Mouse (Mus musculus): ENCODE measurements around the gene 9230112D13Rik. TPM values are rescaled to one million over a fixed set of nuclear protein-coding genes. Genes with fewer than 3 reads are reported as not detected.
A peak's percentile ranks its signal among the peaks of the same experiment; 100 is the strongest.

Gene 9230112D13Rik
- total and polyA plus RNA-seq, 3 experiments: 1.6 to 1.9 (median 1.7) TPM

- TF ChIP-seq MAFK (IDR thresholded peaks at IDR 0.05; ENCODE audit: insufficient replicate concordance, low read length): 0 out of 2 replicates have a peak, but pooled peaks have one; percentile 8
- no peak for TF ChIP-seq USF1 (IDR thresholded peaks at IDR 0.05; ENCODE audit: low read depth, low read length)
- TF ChIP-seq EP300 (IDR thresholded peaks at IDR 0.05; ENCODE audit: low read length): peak; percentile 64
- peak; percentile 82; the same call in 1 of the 2 replicates for TF ChIP-seq MXI1 (IDR thresholded peaks at IDR 0.05; ENCODE audit: low read depth, low read length)
- peak; percentile 53 for TF ChIP-seq ELF1 (IDR thresholded peaks at IDR 0.05; ENCODE audit: low read depth, low read length)
- TF ChIP-seq RAD21 (IDR thresholded peaks at IDR 0.05; ENCODE audit: low read depth, low read length): no peak
Measured at GRCm38 (mm10) chr14:34516960-34517577, 5.5 kb downstream of the 9230112D13Rik start (continued).

GRCm38 (mm10) chr14:34515860-34516259 is 6.7 kb downstream of the 9230112D13Rik start:
- no peaks in the 10 kb centered on the region for H3K27me3 ChIP-seq (replicated peaks)
- TF ChIP-seq ZNF384 (IDR thresholded peaks at IDR 0.05; ENCODE audit: low read depth, low read length) (0 out of 2 replicates have a peak, but pooled peaks have one; percentile 14), JUN (IDR thresholded peaks at IDR 0.05; ENCODE audit: insufficient read depth, low read depth, low read length) (no peak), ETS1 (conservative IDR thresholded peaks at IDR 0.05; ENCODE audit: low read depth, low read length) (0 out of 2 replicates have a peak, but pooled peaks have one; percentile 12), E2F4 (IDR thresholded peaks at IDR 0.05; ENCODE audit: insufficient replicate concordance, low read depth, low read length) (no peak), MAX (IDR thresholded peaks at IDR 0.05; ENCODE audit: low read length) (no peak; the same call in 1 of the 2 replicates)
- peak overlapping the region in 1 of 3 experiments; percentile 0 for H3K4me3 ChIP-seq (replicated peaks in 1 of 3; ENCODE audit: low read depth in 2 of 3, low read length in 2 of 3, poor library complexity in 1 of 3)
- H3K4me2 ChIP-seq (ENCODE audit: insufficient read depth, low read depth, poor library complexity, severe bottlenecking): peak overlapping the region; percentile 48
- no peak for DNase-seq (ENCODE audit: extremely low read depth)
- H3K79me2 ChIP-seq (replicated peaks; ENCODE audit: control insufficient read depth, extremely low read depth, insufficient read depth, poor library complexity, severe bottlenecking): no peaks in the 10 kb centered on the region
- H3K27ac ChIP-seq (ENCODE audit: insufficient read depth, low read depth): peak overlapping the region; percentile 38
- in situ Hi-C loops (cut with MboI; ENCODE audit: low pct_ligation_motif_present, low pct_unique_long_range_greater_than_20kb, low sequenced_read_pairs): no loop called here
- no peaks in the 10 kb centered on the region for H3K9me3 ChIP-seq (replicated peaks; ENCODE audit: low read length)
- H3K36me3 ChIP-seq (replicated peaks in 1 of 2; ENCODE audit: control insufficient read depth in 1 of 2, insufficient read depth in 1 of 2, low read length in 1 of 2): no peaks in the 10 kb centered on the region
- peak overlapping the region; percentile 53 for H3K9ac ChIP-seq (ENCODE audit: insufficient read depth, low read depth)
- peaks cover 11 to 50% of the 10 kb centered on the region in 2 experiments for H3K4me1 ChIP-seq (ENCODE audit: control insufficient read depth in 1 of 2, insufficient read depth in 2 of 2)
- dilution Hi-C loops (cut with MboI; ENCODE audit: extremely low pct_ligation_motif_present, extremely low pct_unique_long_range_greater_than_20kb, low sequenced_read_pairs): no loop called here

GRCm38 (mm10) chr14:34514120-34514519 is 8.5 kb downstream of the 9230112D13Rik start:
- Histone ChIP-seq H3K27ac (ENCODE audit: insufficient read depth, low read depth) (no peak overlapping the region; the same call in 1 of the 2 replicates), H3K27me3 (replicated peaks) (no peaks in the 10 kb centered on the region), H3K4me3 (replicated peaks in 1 of 3; ENCODE audit: low read depth in 2 of 3, low read length in 2 of 3, poor library complexity in 1 of 3) (no peak overlapping the region), H3K36me3 (replicated peaks in 1 of 2; ENCODE audit: control insufficient read depth in 1 of 2, insufficient read depth in 1 of 2, low read length in 1 of 2) (no peaks in the 10 kb centered on the region), H3K79me2 (replicated peaks; ENCODE audit: control insufficient read depth, extremely low read depth, insufficient read depth, poor library complexity, severe bottlenecking) (no peaks in the 10 kb centered on the region), H3K9ac (ENCODE audit: insufficient read depth, low read depth) (peak overlapping the region; percentile 12; the same call in 1 of the 2 replicates), H3K9me3 (replicated peaks; ENCODE audit: low read length) (no peaks in the 10 kb centered on the region), H3K4me2 (ENCODE audit: insufficient read depth, low read depth, poor library complexity, severe bottlenecking) (peak overlapping the region; percentile 27), H3K4me1 (ENCODE audit: control insufficient read depth in 1 of 2, insufficient read depth in 2 of 2) (peaks cover 11 to 44% of the 10 kb centered on the region in 2 experiments)
- DNase-seq (ENCODE audit: extremely low read depth): peak; percentile 74
- in situ Hi-C loops (cut with MboI; ENCODE audit: low pct_ligation_motif_present, low pct_unique_long_range_greater_than_20kb, low sequenced_read_pairs): no loop called here
- dilution Hi-C loops (cut with MboI; ENCODE audit: extremely low pct_ligation_motif_present, extremely low pct_unique_long_range_greater_than_20kb, low sequenced_read_pairs): no loop called here
- TF ChIP-seq USF2 (conservative IDR thresholded peaks at IDR 0.05; ENCODE audit: low read depth, low read length) (no peak), BHLHE40 (IDR thresholded peaks at IDR 0.05; ENCODE audit: low read depth, low read length) (no peak), ZMIZ1 (IDR thresholded peaks at IDR 0.05; ENCODE audit: low read depth, low read length) (no peak), USF1 (IDR thresholded peaks at IDR 0.05; ENCODE audit: low read depth, low read length) (no peak), MAX (IDR thresholded peaks at IDR 0.05; ENCODE audit: low read length) (no peak), UBTF (IDR thresholded peaks at IDR 0.05; ENCODE audit: low read depth, low read length) (no peak), MAFK (IDR thresholded peaks at IDR 0.05; ENCODE audit: insufficient replicate concordance, low read length) (0 out of 2 replicates have a peak, but pooled peaks have one; percentile 20), POLR2AphosphoS2 (IDR thresholded peaks at IDR 0.05; ENCODE audit: low read depth, low read length) (no peak), RCOR1 (conservative IDR thresholded peaks at IDR 0.05; ENCODE audit: low read depth, low read length) (no peak), MEF2A (IDR thresholded peaks at IDR 0.05; ENCODE audit: borderline replicate concordance, low read depth, low read length) (no peak), ELF1 (IDR thresholded peaks at IDR 0.05; ENCODE audit: low read depth, low read length) (peak; percentile 19; the same call in 1 of the 2 replicates), MYC (IDR thresholded peaks at IDR 0.05; ENCODE audit: low read depth, low read length) (no peak), CHD1 (IDR thresholded peaks at IDR 0.05; ENCODE audit: low read depth, low read length) (no peak), PAX5 (IDR thresholded peaks at IDR 0.05; ENCODE audit: low read length) (no peak), NRF1 (IDR thresholded peaks at IDR 0.05; ENCODE audit: low read depth, low read length) (no peak), IRF4 (IDR thresholded peaks at IDR 0.05; ENCODE audit: low read depth, low read length) (peak; percentile 70; the same call in 1 of the 2 replicates), TBP (conservative IDR thresholded peaks at IDR 0.05; ENCODE audit: low read depth, low read length) (no peak), ZNF384 (IDR thresholded peaks at IDR 0.05; ENCODE audit: low read depth, low read length) (no peak), SMC3 (IDR thresholded peaks at IDR 0.05; ENCODE audit: low read depth, low read length) (no peak; the same call in 1 of the 2 replicates), CTCF (conservative IDR thresholded peaks at IDR 0.05 in 1 of 2, IDR thresholded peaks at IDR 0.05 in 1 of 2; ENCODE audit: low read depth in 2 of 2, low read length in 2 of 2) (peak in 1 of 2 experiments; percentile 48; a peak in 2 of 4 replicates), E2F4 (IDR thresholded peaks at IDR 0.05; ENCODE audit: insufficient replicate concordance, low read depth, low read length) (no peak), POLR2A (IDR thresholded peaks at IDR 0.05; ENCODE audit: low read depth, low read length) (peak; percentile 38; the same call in 1 of the 2 replicates), NELFE (IDR thresholded peaks at IDR 0.05; ENCODE audit: low read depth, low read length) (no peak)
